Mouse (Mus musculus) lung, postnatal 36 days (tissue): ENCODE results near the gene Smc3.

ENCODE experiments used
- DNase-seq: peaks from one replicate; pipeline ENCODE4 v3.0.0; 2022; ENCODE audit warnings: mixed read lengths

Gene Smc3

GRCm38 (mm10) chr19:53657437-53657836 lies 57.2 kb downstream of the Smc3 start:
- DNase-seq = no peak

- no peak for DNase-seq
These were observed 60.7 kb downstream of the Smc3 start for GRCm38 (mm10) chr19:53660722-53661420.

- no peak for DNase-seq
These were observed 61.9 kb downstream of the Smc3 start for GRCm38 (mm10) chr19:53661938-53662722.

- DNase-seq = no peak
These were observed 64.6 kb downstream of the Smc3 start for GRCm38 (mm10) chr19:53664831-53665230.

GRCm38 (mm10) chr19:53665391-53665790 lies 65.2 kb downstream of the Smc3 start:
- no peak for DNase-seq

GRCm38 (mm10) chr19:53666708-53667107 lies 66.5 kb downstream of the Smc3 start:
- DNase-seq = no peak

- no peak for DNase-seq
These were observed 68.6 kb downstream of the Smc3 start for GRCm38 (mm10) chr19:53668821-53669220.

GRCm38 (mm10) chr19:53670625-53671141 lies 70.5 kb downstream of the Smc3 start:
- DNase-seq = no peak

- no peak for DNase-seq
These were observed 71.2 kb downstream of the Smc3 start for GRCm38 (mm10) chr19:53671432-53671831.

- no peak for DNase-seq
These were observed 74.1 kb downstream of the Smc3 start for GRCm38 (mm10) chr19:53674131-53674925.

GRCm38 (mm10) chr19:53676228-53676627 lies 76.0 kb downstream of the Smc3 start:
- no peak for DNase-seq

- DNase-seq = peak; percentile 40
These were observed 76.8 kb downstream of the Smc3 start, which contains the start of gene Rbm20 for GRCm38 (mm10) chr19:53676718-53677634. Gene Rbm20 (plus strand): TSS chr19:53677306.

- no peak for DNase-seq
These were observed 79.0 kb downstream of the Smc3 start for GRCm38 (mm10) chr19:53679194-53679593.

- DNase-seq = no peak
These were observed 79.8 kb downstream of the Smc3 start for GRCm38 (mm10) chr19:53679981-53680380.

- no peak for DNase-seq
These were observed 82.2 kb downstream of the Smc3 start for GRCm38 (mm10) chr19:53682427-53682826.

- DNase-seq = no peak
These were observed 87.4 kb downstream of the Smc3 start for GRCm38 (mm10) chr19:53687592-53687991.

GRCm38 (mm10) chr19:53690816-53691215 lies 90.6 kb downstream of the Smc3 start:
- DNase-seq = no peak

- no peak for DNase-seq
These were observed 93.8 kb downstream of the Smc3 start for GRCm38 (mm10) chr19:53694020-53694419.
